Mouse (Mus musculus): ENCODE measurements around the gene Micu1.

GRCm38 (mm10) chr10:59901986-59902605, 199.8 kb downstream of the Micu1 start:
- TF ChIP-seq POLR2A (IDR thresholded peaks at IDR 0.05; ENCODE audit: control insufficient read depth, extremely low read depth, insufficient read depth, low read length, poor library complexity) (no peak), CTCF (IDR thresholded peaks at IDR 0.05; ENCODE audit: borderline replicate concordance, control insufficient read depth, extremely low read depth, insufficient read depth, low read length, poor library complexity) (peak; percentile 31; the same call in 1 of the 2 replicates)

Data from thymus, adult 2 months (tissue).